Mouse (Mus musculus): ENCODE measurements at regions not wholly inside any gene's neighbourhood (a gene's known extent, or its start where the extent isn't known, plus 50 kb on each side); places are given as distances from the start of the nearest gene placed in this dataset.

DNA sequence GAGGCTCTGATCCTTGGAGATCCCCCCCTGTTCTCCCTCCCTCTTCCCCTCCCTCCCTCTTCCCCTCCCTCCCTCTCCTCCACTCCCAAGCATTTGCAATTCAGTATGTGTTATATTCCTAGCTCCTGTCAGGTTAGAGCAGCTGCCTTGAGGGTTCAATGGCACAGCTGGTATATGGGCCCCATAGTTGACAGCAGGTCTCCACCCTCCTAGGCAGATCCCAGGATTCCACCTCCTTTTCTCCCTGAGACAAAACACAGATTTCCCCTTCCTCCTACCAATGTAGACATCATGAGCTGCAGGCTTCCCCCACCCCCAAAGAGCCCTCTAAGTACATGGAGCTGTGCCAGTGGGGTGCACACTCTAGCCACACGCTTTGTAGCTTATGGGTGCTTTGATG lies 137.8 kb downstream of the Unc5cl start:
- Histone ChIP-seq H3K27ac (ENCODE audit: low read depth, low read length) (no peak overlapping the region), H3K9ac (ENCODE audit: low read depth, low read length) (no peak overlapping the region), H3K9me3 (ENCODE audit: control insufficient read depth, low read length) (peaks cover 2% of the 10 kb centered on the region; the same call in 1 of the 2 replicates), H3K36me3 (ENCODE audit: control insufficient read depth, insufficient read depth, low read length) (no peaks in the 10 kb centered on the region), H3K4me1 (ENCODE audit: control insufficient read depth, insufficient read depth, low read length) (no peaks in the 10 kb centered on the region), H3K4me2 (replicated peaks; ENCODE audit: low read depth, low read length) (no peak overlapping the region), H3K4me3 (ENCODE audit: low read length) (no peak overlapping the region), H3K27me3 (ENCODE audit: control insufficient read depth, insufficient read depth, low read length) (no peaks in the 10 kb centered on the region)
- 75% methylated on average over 1 of the region's 1 CpGs for WGBS
- no peak for ATAC-seq (ENCODE audit: low FRiP score, low TSS enrichment)

DNA sequence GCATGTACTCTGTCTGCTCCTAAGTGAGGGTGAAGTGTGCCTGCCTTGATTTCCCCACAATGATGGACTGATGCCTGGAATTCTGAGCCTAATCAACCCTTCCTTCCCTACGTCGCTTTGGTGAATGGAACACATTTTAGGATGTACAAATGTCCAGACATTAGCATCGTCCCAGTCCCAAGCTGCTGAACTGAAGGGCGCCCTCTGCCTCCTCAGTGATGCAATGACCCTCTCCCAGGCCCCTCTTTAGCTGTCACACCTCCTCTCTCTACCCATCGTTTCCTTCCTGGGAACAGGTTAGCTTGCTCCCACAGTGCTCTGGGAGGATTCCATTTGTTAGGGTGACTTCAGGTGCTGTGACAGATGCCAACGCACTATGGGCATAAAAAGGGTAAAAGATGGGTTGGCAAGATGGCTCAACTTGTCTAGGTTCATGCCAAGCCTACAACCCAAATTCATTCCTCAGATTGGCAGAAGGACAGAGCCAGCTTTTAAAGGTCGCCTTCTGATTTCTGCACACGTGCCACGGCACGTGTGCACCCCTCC lies 140.8 kb downstream of the Unc5cl start:
- H3K36me3 ChIP-seq (ENCODE audit: control insufficient read depth, insufficient read depth, low read length) = no peaks in the 10 kb centered on the region
- H3K9ac ChIP-seq (ENCODE audit: low read depth, low read length) = no peak overlapping the region
- H3K9me3 ChIP-seq (ENCODE audit: control insufficient read depth, low read length) = peaks cover 2% of the 10 kb centered on the region; the same call in 1 of the 2 replicates
- no peaks in the 10 kb centered on the region for H3K27me3 ChIP-seq (ENCODE audit: control insufficient read depth, insufficient read depth, low read length)
- 74% methylated on average over 10 of the region's 10 CpGs for WGBS
- no peak overlapping the region for H3K4me3 ChIP-seq (ENCODE audit: low read length)
- no peaks in the 10 kb centered on the region for H3K4me1 ChIP-seq (ENCODE audit: control insufficient read depth, insufficient read depth, low read length)
- no peak overlapping the region for H3K27ac ChIP-seq (ENCODE audit: low read depth, low read length)
- H3K4me2 ChIP-seq (replicated peaks; ENCODE audit: low read depth, low read length) = no peak overlapping the region
- ATAC-seq (ENCODE audit: low FRiP score, low TSS enrichment) = no peak

DNA sequence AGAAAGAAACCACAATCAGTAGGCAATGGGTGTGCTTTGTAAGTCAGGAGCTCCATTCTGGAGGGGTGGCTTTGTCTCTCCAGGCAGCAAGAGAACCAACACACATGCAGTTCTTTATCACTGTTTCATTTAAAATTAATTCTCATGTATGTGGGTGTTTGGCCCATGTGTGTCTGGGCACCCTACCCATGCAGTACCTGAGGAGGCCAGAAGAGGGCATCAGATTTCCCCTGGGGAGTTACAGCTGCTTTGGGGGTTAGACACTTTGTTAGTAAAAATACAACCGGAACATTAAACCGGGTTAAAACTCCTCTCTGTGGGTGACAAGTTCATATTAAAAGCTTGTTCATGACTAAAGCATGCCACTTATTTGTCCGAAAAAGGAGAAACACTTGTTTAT lies 141.7 kb downstream of the Unc5cl start:
- Histone ChIP-seq H3K4me2 (replicated peaks; ENCODE audit: low read depth, low read length) (no peak overlapping the region), H3K36me3 (ENCODE audit: control insufficient read depth, insufficient read depth, low read length) (no peaks in the 10 kb centered on the region), H3K9ac (ENCODE audit: low read depth, low read length) (no peak overlapping the region), H3K4me1 (ENCODE audit: control insufficient read depth, insufficient read depth, low read length) (no peaks in the 10 kb centered on the region), H3K27me3 (ENCODE audit: control insufficient read depth, insufficient read depth, low read length) (no peaks in the 10 kb centered on the region), H3K9me3 (ENCODE audit: control insufficient read depth, low read length) (peaks cover 2% of the 10 kb centered on the region; the same call in 1 of the 2 replicates), H3K4me3 (ENCODE audit: low read length) (no peak overlapping the region), H3K27ac (ENCODE audit: low read depth, low read length) (no peak overlapping the region)
- ATAC-seq (ENCODE audit: low FRiP score, low TSS enrichment) = no peak
- 83% methylated on average over 3 of the region's 3 CpGs for WGBS

DNA sequence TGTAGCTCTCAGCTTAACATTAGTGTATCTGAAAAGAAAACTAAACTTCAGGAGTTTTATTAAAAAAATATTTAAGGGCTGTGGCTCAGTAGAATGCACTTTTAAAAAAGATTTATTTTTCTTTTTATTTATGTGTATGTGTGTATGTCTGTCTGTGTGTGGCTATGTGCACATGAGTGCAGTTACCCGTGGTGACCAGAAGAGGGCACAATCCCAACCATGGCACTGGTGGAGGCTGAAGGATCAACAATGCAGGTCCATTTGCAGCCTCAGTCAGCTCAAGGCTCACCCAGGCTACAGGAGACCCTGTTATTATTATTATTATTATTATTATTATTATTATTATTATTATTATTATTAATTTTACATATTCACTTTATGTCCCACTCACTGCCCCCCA lies 142.6 kb downstream of the Unc5cl start:
- peaks cover 2% of the 10 kb centered on the region; the same call in 1 of the 2 replicates for H3K9me3 ChIP-seq (ENCODE audit: control insufficient read depth, low read length)
- no peaks in the 10 kb centered on the region for H3K27me3 ChIP-seq (ENCODE audit: control insufficient read depth, insufficient read depth, low read length)
- no peak overlapping the region for H3K27ac ChIP-seq (ENCODE audit: low read depth, low read length)
- H3K9ac ChIP-seq (ENCODE audit: low read depth, low read length) = no peak overlapping the region
- no peaks in the 10 kb centered on the region for H3K4me1 ChIP-seq (ENCODE audit: control insufficient read depth, insufficient read depth, low read length)
- no peak for ATAC-seq (ENCODE audit: low FRiP score, low TSS enrichment)
- 100% methylated on average over 1 of the region's 1 CpGs for WGBS
- H3K4me3 ChIP-seq (ENCODE audit: low read length) = no peak overlapping the region
- H3K4me2 ChIP-seq (replicated peaks; ENCODE audit: low read depth, low read length) = no peak overlapping the region
- H3K36me3 ChIP-seq (ENCODE audit: control insufficient read depth, insufficient read depth, low read length) = no peaks in the 10 kb centered on the region

DNA sequence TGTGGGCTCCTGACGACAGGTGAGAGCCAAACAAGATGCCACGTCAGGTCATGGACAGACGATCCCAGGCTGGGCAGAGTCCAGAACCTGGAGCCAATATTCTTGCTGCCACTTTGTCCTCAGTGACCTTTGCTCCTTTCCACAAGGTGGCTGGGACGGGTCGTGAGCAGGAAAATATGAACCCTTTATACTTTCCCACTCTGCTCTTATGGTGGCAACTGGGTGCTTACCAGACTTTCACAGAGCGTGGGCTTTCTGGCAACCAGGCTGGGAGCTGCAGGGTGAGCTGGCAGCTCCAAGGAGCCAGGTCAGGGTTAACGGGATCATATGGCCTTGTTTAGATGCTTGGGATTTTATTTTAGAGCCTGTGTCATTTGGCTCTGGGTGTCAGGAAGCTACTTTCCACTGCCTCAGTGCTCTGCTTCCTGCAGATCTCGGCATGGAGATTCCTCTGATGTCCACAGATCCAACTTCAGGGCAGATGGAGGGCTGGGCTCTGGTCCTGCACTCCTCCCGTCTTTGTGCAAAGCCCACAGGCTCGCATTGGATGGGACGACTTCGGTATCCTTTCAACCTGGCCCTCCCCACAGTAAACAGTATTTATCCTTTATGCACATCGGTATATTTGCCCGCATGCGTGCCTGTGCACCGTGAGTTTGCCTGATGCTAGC lies 143.9 kb downstream of the Unc5cl start:
- 77% methylated on average over 16 of the region's 16 CpGs for WGBS
- Histone ChIP-seq H3K9ac (ENCODE audit: low read depth, low read length) (no peak overlapping the region), H3K36me3 (ENCODE audit: control insufficient read depth, insufficient read depth, low read length) (no peaks in the 10 kb centered on the region), H3K9me3 (ENCODE audit: control insufficient read depth, low read length) (peaks cover 2% of the 10 kb centered on the region; the same call in 1 of the 2 replicates), H3K4me2 (replicated peaks; ENCODE audit: low read depth, low read length) (no peak overlapping the region), H3K4me1 (ENCODE audit: control insufficient read depth, insufficient read depth, low read length) (no peaks in the 10 kb centered on the region), H3K27ac (ENCODE audit: low read depth, low read length) (no peak overlapping the region), H3K4me3 (ENCODE audit: low read length) (no peak overlapping the region), H3K27me3 (ENCODE audit: control insufficient read depth, insufficient read depth, low read length) (no peaks in the 10 kb centered on the region)
- no peak for ATAC-seq (ENCODE audit: low FRiP score, low TSS enrichment)

DNA sequence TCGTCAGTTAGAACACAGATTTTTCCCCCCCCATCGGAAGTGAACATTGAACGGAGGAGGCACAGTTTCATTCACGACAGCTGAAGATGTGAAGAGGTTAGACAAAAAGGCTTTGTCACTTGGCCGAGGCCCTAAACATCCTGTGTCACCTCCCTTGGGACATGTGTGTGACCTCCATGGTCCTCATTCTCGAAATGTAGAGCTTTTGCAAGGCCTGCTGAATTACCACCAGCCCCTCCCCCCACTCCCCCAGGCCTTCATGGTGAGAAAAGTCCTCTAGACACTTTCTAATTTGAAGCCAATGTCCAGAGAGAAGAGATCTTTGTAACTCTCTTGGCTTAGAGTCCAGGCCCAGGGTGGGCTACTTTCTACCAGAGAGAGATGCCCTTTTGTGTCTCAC lies 145.5 kb downstream of the Unc5cl start:
- Histone ChIP-seq H3K36me3 (ENCODE audit: control insufficient read depth, insufficient read depth, low read length) (no peaks in the 10 kb centered on the region), H3K4me3 (ENCODE audit: low read length) (no peak overlapping the region), H3K9ac (ENCODE audit: low read depth, low read length) (no peak overlapping the region), H3K27ac (ENCODE audit: low read depth, low read length) (no peak overlapping the region), H3K9me3 (ENCODE audit: control insufficient read depth, low read length) (peaks cover 2% of the 10 kb centered on the region; the same call in 1 of the 2 replicates), H3K27me3 (ENCODE audit: control insufficient read depth, insufficient read depth, low read length) (no peaks in the 10 kb centered on the region), H3K4me2 (replicated peaks; ENCODE audit: low read depth, low read length) (no peak overlapping the region), H3K4me1 (ENCODE audit: control insufficient read depth, insufficient read depth, low read length) (no peaks in the 10 kb centered on the region)
- 53% methylated on average over 6 of the region's 6 CpGs for WGBS
- no peak for ATAC-seq (ENCODE audit: low FRiP score, low TSS enrichment)

DNA sequence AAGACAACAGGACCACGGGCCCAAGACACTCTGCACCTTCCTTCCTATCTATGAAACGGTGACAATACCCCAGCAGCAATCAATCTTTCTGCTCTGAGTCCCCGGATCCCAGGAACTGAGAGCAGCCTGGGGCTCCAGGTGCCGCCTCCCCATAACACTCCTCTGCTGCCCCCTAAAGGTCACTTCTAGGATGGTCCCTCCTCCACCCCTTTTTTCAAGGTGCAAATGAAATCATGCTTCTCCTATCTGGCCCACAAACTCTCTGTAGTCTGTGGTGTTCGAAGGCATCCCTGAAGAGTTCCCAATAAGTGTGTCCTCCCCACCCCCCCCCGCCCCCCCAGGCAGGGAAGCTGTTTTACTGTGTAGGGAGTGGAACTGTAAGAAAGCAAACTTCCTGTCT lies 147.9 kb downstream of the Unc5cl start:
- H3K9ac ChIP-seq (ENCODE audit: low read depth, low read length) = no peak overlapping the region
- H3K27ac ChIP-seq (ENCODE audit: low read depth, low read length) = no peak overlapping the region
- H3K9me3 ChIP-seq (ENCODE audit: control insufficient read depth, low read length) = no peaks in the 10 kb centered on the region
- no peak overlapping the region for H3K4me3 ChIP-seq (ENCODE audit: low read length)
- H3K4me2 ChIP-seq (replicated peaks; ENCODE audit: low read depth, low read length) = no peak overlapping the region
- H3K36me3 ChIP-seq (ENCODE audit: control insufficient read depth, insufficient read depth, low read length) = no peaks in the 10 kb centered on the region
- H3K4me1 ChIP-seq (ENCODE audit: control insufficient read depth, insufficient read depth, low read length) = no peaks in the 10 kb centered on the region
- H3K27me3 ChIP-seq (ENCODE audit: control insufficient read depth, insufficient read depth, low read length) = no peaks in the 10 kb centered on the region
- ATAC-seq (ENCODE audit: low FRiP score, low TSS enrichment) = peak; percentile 67; the same call in 1 of the 2 replicates
- 5% methylated on average over 6 of the region's 6 CpGs for WGBS

DNA sequence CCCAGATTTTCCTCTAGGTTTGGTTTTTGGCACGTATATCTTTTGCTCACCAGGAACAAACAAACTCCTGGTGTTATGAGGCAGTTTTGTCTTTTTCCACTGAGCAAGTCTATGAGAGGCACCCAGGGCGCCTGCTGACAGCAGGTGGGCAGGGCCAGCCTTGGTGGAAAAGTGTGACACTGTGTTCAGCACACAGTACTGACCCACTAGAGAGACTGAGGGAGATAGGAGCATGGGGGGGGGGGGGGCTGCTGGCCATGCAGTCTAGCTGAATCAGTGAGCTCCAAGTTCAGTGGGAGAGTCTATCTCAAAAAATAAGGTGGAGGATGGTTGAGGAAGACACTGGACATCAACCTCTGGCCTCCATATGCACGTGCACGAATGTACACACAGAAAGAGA lies 152.1 kb downstream of the Unc5cl start:
- Histone ChIP-seq H3K4me2 (replicated peaks; ENCODE audit: low read depth, low read length) (no peak overlapping the region), H3K9ac (ENCODE audit: low read depth, low read length) (no peak overlapping the region), H3K27ac (ENCODE audit: low read depth, low read length) (no peak overlapping the region), H3K4me3 (ENCODE audit: low read length) (no peak overlapping the region), H3K9me3 (ENCODE audit: control insufficient read depth, low read length) (no peaks in the 10 kb centered on the region), H3K36me3 (ENCODE audit: control insufficient read depth, insufficient read depth, low read length) (no peaks in the 10 kb centered on the region), H3K27me3 (ENCODE audit: control insufficient read depth, insufficient read depth, low read length) (no peaks in the 10 kb centered on the region), H3K4me1 (ENCODE audit: control insufficient read depth, insufficient read depth, low read length) (no peaks in the 10 kb centered on the region)
- WGBS = 85% methylated on average over 4 of the region's 4 CpGs
- no peak for ATAC-seq (ENCODE audit: low FRiP score, low TSS enrichment)

DNA sequence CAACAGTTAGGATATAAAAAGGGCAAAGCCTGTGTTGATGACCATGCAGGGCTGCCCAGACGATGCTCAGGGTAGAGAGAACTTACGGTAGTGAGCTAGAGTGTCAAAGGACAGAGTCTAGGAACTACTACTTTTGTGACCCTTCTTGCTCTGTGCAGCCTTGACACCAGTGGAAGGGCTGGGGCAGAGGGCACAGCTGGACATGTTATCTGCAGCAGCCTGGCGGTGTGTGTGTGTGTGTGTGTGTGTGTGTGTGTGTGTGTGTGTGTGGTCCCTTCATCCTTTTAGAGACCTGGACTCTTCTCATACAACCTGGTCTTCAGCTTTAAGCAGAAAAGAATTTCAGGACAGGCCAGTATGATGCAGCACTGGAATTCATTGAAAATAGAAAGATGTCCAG lies 153.6 kb downstream of the Unc5cl start:
- Histone ChIP-seq H3K4me2 (replicated peaks; ENCODE audit: low read depth, low read length) (no peak overlapping the region), H3K27me3 (ENCODE audit: control insufficient read depth, insufficient read depth, low read length) (no peaks in the 10 kb centered on the region), H3K4me3 (ENCODE audit: low read length) (no peak overlapping the region), H3K4me1 (ENCODE audit: control insufficient read depth, insufficient read depth, low read length) (no peaks in the 10 kb centered on the region), H3K9ac (ENCODE audit: low read depth, low read length) (no peak overlapping the region), H3K36me3 (ENCODE audit: control insufficient read depth, insufficient read depth, low read length) (no peaks in the 10 kb centered on the region), H3K9me3 (ENCODE audit: control insufficient read depth, low read length) (no peaks in the 10 kb centered on the region), H3K27ac (ENCODE audit: low read depth, low read length) (no peak overlapping the region)
- ATAC-seq (ENCODE audit: low FRiP score, low TSS enrichment) = no peak
- 74% methylated on average over 3 of the region's 3 CpGs for WGBS
